Mouse (Mus musculus) liver, embryonic 14.5 days (tissue): Measurements from ENCODE around the gene Trpm5.

ENCODE experiments used
- CTCF ChIP-seq: IDR thresholded peaks from 2 replicates; pipeline ENCODE4 v1.5.1; 2016; ENCODE audit warnings: antibody characterized with exemption, low read depth, control low read depth
- EP300 ChIP-seq: IDR thresholded peaks from 2 replicates; pipeline ENCODE4 v1.6.1; 2016; ENCODE audit warnings: antibody characterized with exemption, low read depth

- no peak for TF ChIP-seq EP300
- TF ChIP-seq CTCF: no peak
These were observed 16.4 kb upstream of the Trpm5 start for GRCm38 (mm10) chr7:143110803-143111202.
